Mouse (Mus musculus) adrenal gland, adult 8-10 months (tissue): Measurements from ENCODE around the gene Hoxb9. TPM values are rescaled to one million over a fixed set of nuclear protein-coding genes. Genes with fewer than 3 reads are reported as not detected.

Source experiments
- DNase-seq: peaks from one replicate; pipeline ENCODE4 v3.0.0; 2022
- microRNA-seq, 2 experiments: library from miRNA; unstranded; fragments of <30 nt; microRNA quantifications; one replicate each; pipeline ENCODE4 v1.2.0; 2022
- total RNA-seq, 4 experiments: library from RNA; stranded (reverse); gene quantifications; 2 replicates each; pipeline ENCODE4 v1.2.4; 2022

Hoxb9 gene
- total RNA-seq, 4 experiments from 2014 or later: 157 to 250 (median 226) TPM

- DNase-seq: no peak
Observed at GRCm38 (mm10) chr11:96313806-96314428, 42.7 kb downstream of the Hoxb9 start.

DNA sequence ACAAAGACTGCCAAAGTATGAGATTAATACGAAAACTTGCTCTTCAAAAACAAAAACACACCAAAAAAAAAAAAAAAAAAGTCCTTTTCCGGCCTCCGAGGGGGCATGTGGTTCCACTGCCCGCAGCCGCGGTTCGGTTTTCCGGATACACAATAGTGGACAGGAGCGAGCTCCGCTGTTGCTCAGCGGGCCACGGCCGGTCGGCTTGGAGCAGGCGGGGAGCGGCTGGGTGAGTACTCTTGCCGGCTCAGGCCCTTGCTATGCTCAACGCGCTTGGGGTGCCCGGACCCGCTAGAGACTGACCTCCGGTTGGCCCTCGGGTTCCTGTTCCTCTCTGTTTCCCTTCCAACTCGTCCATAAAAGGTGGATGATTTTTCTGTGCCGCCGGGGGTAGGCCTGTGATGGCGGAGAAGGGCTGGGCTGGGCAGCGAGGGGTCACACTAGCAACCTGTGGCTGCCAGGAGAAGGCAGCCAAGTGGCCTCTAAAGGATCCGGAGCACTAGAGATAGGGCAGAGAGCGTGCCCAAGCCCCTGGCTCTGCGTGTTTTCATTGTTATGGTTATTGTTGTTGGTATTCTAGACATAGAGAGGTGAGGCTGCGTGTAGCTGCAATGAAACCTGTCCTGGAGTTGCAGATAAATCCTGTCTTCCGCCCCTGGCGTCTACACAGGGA lies 43.5 kb downstream of the Hoxb9 start:
- DNase-seq: no peak

GRCm38 (mm10) chr11:96315344-96315681 lies 44.1 kb downstream of the Hoxb9 start:
- DNase-seq: no peak

DNA sequence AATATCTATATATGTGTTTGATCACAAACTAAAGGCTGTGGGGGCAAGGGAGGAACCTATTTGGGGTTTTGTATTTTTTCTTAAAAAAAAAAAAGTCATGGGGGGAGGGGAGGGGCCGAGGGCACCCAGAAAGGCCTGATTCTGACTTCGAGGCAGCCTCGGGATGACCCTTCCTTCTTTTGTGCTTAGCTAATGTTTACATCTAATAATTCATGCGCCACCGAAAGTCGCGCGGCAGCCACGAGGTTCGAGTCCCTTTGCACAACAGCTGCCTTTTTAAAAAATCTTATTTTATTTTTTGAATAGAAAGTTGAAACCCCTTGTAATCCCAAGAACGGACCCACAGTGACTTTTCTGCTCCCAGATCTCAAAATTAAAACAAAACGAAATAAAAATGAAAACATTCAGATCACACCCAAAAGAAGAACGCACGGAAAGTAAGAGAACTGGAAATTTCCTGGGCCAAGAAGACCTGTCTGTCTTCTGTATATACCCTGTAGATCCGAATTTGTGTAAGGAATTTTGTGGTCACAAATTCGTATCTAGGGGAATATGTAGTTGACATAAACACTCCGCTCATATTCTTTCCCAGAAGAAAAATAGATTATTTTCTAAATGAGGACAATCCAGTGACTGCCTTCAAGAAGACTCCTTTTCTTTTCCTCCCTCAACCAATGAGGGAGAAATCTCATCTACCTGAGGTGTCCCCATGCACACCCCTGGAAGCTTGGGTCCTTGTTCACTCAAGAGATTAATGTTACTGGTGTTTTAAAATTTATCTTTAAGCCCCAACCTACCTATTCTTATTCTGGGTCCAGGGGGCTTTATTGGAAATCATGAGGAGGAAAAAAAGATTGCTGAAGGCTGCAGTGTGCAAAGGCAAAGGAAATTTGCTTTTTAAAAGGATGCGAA lies 45.7 kb downstream of the Hoxb9 start:
- no peak for DNase-seq

GRCm38 (mm10) chr11:96317608-96318367 lies 46.5 kb downstream of the Hoxb9 start, which contains the start of gene Hoxb4:
TSS of gene Hoxb4 (plus strand) at chr11:96318267.
- no peak for DNase-seq

GRCm38 (mm10) chr11:96318368-96319070 lies 47.3 kb downstream of the Hoxb9 start:
- peak; percentile 82 for DNase-seq

- no peak for DNase-seq
Observed at GRCm38 (mm10) chr11:96319071-96319902, 48.0 kb downstream of the Hoxb9 start.

DNA sequence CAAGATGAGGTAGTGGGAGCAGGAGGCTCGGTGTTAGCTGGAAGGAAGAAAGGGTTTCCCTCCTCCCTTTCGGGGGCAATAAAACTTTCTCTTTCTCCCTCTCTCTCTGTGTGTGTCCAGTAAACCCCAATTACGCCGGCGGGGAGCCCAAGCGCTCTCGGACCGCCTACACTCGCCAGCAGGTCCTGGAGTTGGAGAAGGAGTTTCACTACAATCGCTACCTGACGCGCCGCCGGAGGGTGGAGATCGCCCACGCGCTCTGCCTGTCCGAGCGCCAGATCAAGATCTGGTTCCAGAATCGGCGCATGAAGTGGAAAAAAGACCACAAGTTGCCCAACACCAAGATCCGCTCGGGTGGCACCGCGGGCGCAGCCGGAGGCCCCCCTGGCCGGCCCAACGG lies 48.7 kb downstream of the Hoxb9 start:
- no peak for DNase-seq

- DNase-seq: no peak
Observed at GRCm38 (mm10) chr11:96320688-96321087, 49.4 kb downstream of the Hoxb9 start.

DNA sequence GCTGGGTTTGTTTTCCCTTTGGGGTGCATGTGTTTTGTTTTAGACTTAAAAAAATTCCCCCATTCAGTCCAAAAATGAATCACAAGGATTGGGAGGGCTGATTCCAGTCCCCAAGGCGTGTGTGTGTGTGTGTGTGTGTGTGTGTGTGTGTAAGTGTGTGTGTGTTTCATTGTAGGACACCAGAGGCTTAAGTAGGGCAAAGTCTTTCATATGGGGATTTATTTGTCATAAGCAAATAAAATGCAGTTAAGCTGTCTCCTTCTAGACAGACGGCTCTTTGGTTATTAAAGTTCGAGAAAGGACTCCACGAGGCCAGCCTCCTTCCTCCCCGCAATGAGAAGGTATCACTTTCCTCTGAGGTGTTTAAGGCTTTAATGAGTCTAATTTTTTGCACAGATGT lies 50.6 kb downstream of the Hoxb9 start:
- no peak for DNase-seq

GRCm38 (mm10) chr11:96322738-96323137 lies 51.5 kb downstream of the Hoxb9 start:
- DNase-seq: no peak

- no peak for DNase-seq
Observed at GRCm38 (mm10) chr11:96323154-96323553, 51.9 kb downstream of the Hoxb9 start, which contains the start of gene Hoxb3. TSS of gene Hoxb3 (plus strand) at chr11:96323326.

GRCm38 (mm10) chr11:96324125-96324524 lies 52.9 kb downstream of the Hoxb9 start:
- no peak for DNase-seq

GRCm38 (mm10) chr11:96324965-96325364 lies 53.7 kb downstream of the Hoxb9 start:
- no peak for DNase-seq

- no peak for DNase-seq
Observed at GRCm38 (mm10) chr11:96325747-96326212, 54.5 kb downstream of the Hoxb9 start.

Small RNAs within 50 kb of the gene (microRNA-seq; reads per million reads assigned to microRNA genes)
- 59,369 to 96,253 reads per million in 2 experiments for gene Mir10a
- gene Mir196a-1: 19.6 to 21.9 reads per million in 2 experiments

Other genes starting within 250 kb of the Hoxb9 start
- not detected for gene Gip, start 246.9 kb upstream of the Hoxb9 start, total RNA-seq
- gene Snf8, start 236.6 kb upstream of the Hoxb9 start, total RNA-seq: 10 to 100 TPM; 77.6 to 95.6 (median 86.3) TPM
- 10 to 100 TPM; 53.9 to 60.0 (median 57.0) TPM for gene Ube2z, start 206.1 kb upstream of the Hoxb9 start, total RNA-seq
- 100 to 1,000 TPM; 227 to 500 (median 292) TPM for gene Atp5g1, start 195.8 kb upstream of the Hoxb9 start, total RNA-seq
- not detected for gene Calcoco2, start 159.5 kb upstream of the Hoxb9 start, total RNA-seq
- gene Ttll6, start 137.7 kb upstream of the Hoxb9 start, total RNA-seq: not detected
- gene Hoxb13, start 77.1 kb upstream of the Hoxb9 start, total RNA-seq: not detected
- 10 to 100 TPM; 50.4 to 99.8 (median 83.6) TPM for gene Hoxb8, start 10.4 kb downstream of the Hoxb9 start, total RNA-seq
- gene Hoxb7, start 15.2 kb downstream of the Hoxb9 start, total RNA-seq: 10 to 100 TPM; 44.6 to 62.9 (median 53.0) TPM
- gene Hoxb6, start 21.0 kb downstream of the Hoxb9 start, total RNA-seq: 10 to 100 TPM; 56.4 to 77.8 (median 59.5) TPM
- 10 to 100 TPM; 25.2 to 38.3 (median 26.7) TPM for gene Hoxb5, start 31.9 kb downstream of the Hoxb9 start, total RNA-seq
- 10 to 100 TPM; 19.9 to 45.3 (median 27.0) TPM for gene Hoxb4, start 46.8 kb downstream of the Hoxb9 start, total RNA-seq
- gene Hoxb3, start 51.9 kb downstream of the Hoxb9 start, total RNA-seq: 10 to 100 TPM; 19.4 to 61.4 (median 27.9) TPM
- 10 to 100 TPM; 20.8 to 27.5 (median 23.7) TPM for gene Hoxb2, start 79.1 kb downstream of the Hoxb9 start, total RNA-seq
- gene Hoxb1, start 94.3 kb downstream of the Hoxb9 start, total RNA-seq: not detected
- 10 to 100 TPM in 3 of 4 experiments, 1 to 10 TPM in 1; 7.3 to 15.3 (median 11.2) TPM for gene Skap1, start 193.1 kb downstream of the Hoxb9 start, total RNA-seq